Mouse (Mus musculus) heart, embryonic 16.5 days (tissue): Measurements from ENCODE around the gene Gm5771. TPM values are rescaled to one million over a fixed set of nuclear protein-coding genes. Genes with fewer than 3 reads are reported as not detected.
"Not testable (repeated sequence)": the region's sequence is repeated elsewhere in the genome, so short reads cannot be mapped to it uniquely, and the experiment has no call there.

ENCODE experiments used
- ATAC-seq: fragments of 200-750 bp; cut with Nextera tagmentation; replicated peaks from 2 replicates; pipeline ENCODE4 v1.8.0; 2017; ENCODE audit warnings: moderate number of reproducible peaks; ENCODE audit not compliant: insufficient read depth, low FRiP score; ENCODE audit errors: extremely low read depth
- H3K27ac ChIP-seq: fragments of 300-500 bp; sonication (generic); 2 replicates; pipeline ENCODE4 v1.5.1; 2014; ENCODE audit warnings: mild to moderate bottlenecking, low read length, control low read depth, moderate library complexity
- H3K27me3 ChIP-seq: fragments of 300-500 bp; sonication (generic); 2 replicates; pipeline ENCODE4 v1.6.1; 2014; ENCODE audit warnings: low read length, mixed read lengths; ENCODE audit not compliant: control insufficient read depth, insufficient read depth
- H3K36me3 ChIP-seq: fragments of 300-500 bp; sonication (generic); 2 replicates; pipeline ENCODE4 v1.6.1; 2014; ENCODE audit not compliant: control insufficient read depth, insufficient read depth
- H3K4me1 ChIP-seq: fragments of 300-500 bp; sonication (generic); 2 replicates; pipeline ENCODE4 v1.6.1; 2014; ENCODE audit warnings: low read length, mixed read lengths; ENCODE audit not compliant: control insufficient read depth, insufficient read depth
- H3K4me2 ChIP-seq: fragments of 300-500 bp; sonication (generic); 2 replicates; pipeline ENCODE4 v1.6.1; 2014; ENCODE audit warnings: low read depth, mild to moderate bottlenecking, control low read depth, low read length
- H3K4me3 ChIP-seq: fragments of 300-500 bp; sonication (generic); 2 replicates; pipeline ENCODE4 v1.5.1; 2014; ENCODE audit warnings: mild to moderate bottlenecking, control low read depth, low read length
- H3K9ac ChIP-seq: fragments of 300-500 bp; sonication (generic); 2 replicates; pipeline ENCODE4 v1.6.1; 2014; ENCODE audit warnings: low read length, control low read depth
- H3K9me3 ChIP-seq: fragments of 300-500 bp; sonication (generic); replicated peaks from 2 replicates; pipeline ENCODE4 v1.6.1; 2016; ENCODE audit warnings: low read length; ENCODE audit not compliant: control insufficient read depth
- WGBS: fragments of 180-500 bp; shearing (Covaris S2); extraction: QIAGEN DNeasy Blood & Tissue Kit; methylation state at CpG from one replicate; pipeline ENCODE4 v1.1.7; 2014; 5-methylcytosine and 5-hydroxymethylcytosine counted together
- polyA plus RNA-seq: library from polyadenylated mRNA; unstranded; fragments of >200 nt; fragmentation: Nextera tagmentation; extraction: Ambion mirVana; gene quantifications from 2 replicates; pipeline ENCODE4 v1.2.1, GENCODE M21; 2015

The Gm5771 gene
- not detected in 2 replicates for polyA plus RNA-seq

DNA sequence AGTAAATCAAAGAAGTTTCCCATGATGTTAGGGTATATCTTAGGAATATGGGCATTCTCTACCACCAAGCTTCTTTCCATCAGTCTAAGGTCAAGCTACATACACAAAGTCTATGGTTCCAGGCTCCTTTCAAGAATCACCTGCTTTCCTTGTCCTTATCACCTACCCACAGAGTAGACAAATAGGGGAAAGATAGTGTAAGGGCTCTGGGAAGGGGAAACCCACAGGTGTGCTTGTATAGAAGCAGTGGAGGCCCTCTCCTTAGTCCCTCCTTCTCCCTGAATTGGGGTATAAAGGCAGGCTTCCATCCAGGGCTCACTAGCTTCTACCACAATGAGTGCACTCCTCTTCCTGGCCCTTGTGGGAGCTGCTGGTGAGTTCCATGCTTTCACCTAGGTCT, at the start of gene Gm5771:
Gene Gm5771, plus strand, starts transcription at position 301 of the 400 bp plus-strand sequence.
- H3K4me1 ChIP-seq, ATAC-seq, H3K4me2 ChIP-seq, H3K36me3 ChIP-seq, H3K4me3 ChIP-seq, H3K27me3 ChIP-seq, H3K27ac ChIP-seq, H3K9ac ChIP-seq, H3K9me3 ChIP-seq: not testable (repeated sequence)

DNA sequence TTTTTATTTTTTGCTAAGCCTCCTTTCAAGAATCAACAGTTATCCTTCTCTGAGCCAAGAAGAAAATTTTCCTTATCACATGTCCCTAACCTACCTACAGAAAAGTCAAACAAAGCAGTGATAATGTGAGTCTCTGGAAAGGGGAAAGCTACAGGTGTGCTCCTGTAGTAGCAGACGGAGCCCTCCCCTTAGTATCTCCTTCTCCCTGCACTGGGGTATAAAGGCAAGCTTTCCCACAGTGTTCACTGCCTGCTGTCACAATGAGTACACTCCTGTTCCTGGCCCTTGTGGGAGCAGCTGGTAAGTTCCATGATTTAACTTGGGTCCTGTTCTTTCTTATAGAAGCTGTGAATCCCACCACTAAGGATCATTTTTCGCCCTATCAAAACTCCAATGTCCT, 38.2 kb upstream of the Gm5771 start, which contains the start of gene Try10:
Gene Try10, plus strand, starts transcription at position 174 of the 400 bp plus-strand sequence.
- Histone ChIP-seq H3K9me3 (no peaks in the 10 kb centered on the region), H3K4me2 (no peak within 1 kb of the TSS), H3K9ac (no peak within 1 kb of the TSS), H3K27me3 (no peaks in the 10 kb centered on the region), H3K4me1 (no peaks in the 10 kb centered on the region), H3K27ac (no peak within 1 kb of the TSS), H3K36me3 (no peaks in the 10 kb centered on the region), H3K4me3 (no peak within 1 kb of the TSS)
- no peak for ATAC-seq
- 71% methylated on average over 2 of the region's 2 CpGs for WGBS

DNA sequence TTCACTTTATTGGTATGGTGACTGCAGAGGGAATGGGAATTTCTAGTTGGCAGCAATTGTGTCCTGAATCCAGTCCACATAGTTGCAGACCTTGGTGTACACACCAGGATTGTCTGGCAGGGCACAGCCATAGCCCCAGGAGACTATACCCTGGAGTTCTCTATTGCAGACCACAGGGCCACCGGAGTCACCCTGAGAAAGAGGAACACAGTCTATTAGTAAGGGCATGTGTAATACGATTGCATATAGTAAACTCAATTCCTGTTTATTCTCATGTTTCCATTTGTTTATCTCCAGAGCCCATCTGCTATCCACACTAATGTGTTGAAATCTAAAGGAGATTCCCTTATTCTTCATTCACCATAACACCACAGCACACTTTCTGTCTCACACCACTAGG, 18.4 kb upstream of the Gm5771 start:
- H3K27ac ChIP-seq, ATAC-seq, H3K9me3 ChIP-seq, H3K4me3 ChIP-seq, H3K9ac ChIP-seq, H3K27me3 ChIP-seq, H3K36me3 ChIP-seq, H3K4me2 ChIP-seq, H3K4me1 ChIP-seq: not testable (repeated sequence)
- WGBS, result 83% methylated on average over 1 of the region's 2 CpGs

DNA sequence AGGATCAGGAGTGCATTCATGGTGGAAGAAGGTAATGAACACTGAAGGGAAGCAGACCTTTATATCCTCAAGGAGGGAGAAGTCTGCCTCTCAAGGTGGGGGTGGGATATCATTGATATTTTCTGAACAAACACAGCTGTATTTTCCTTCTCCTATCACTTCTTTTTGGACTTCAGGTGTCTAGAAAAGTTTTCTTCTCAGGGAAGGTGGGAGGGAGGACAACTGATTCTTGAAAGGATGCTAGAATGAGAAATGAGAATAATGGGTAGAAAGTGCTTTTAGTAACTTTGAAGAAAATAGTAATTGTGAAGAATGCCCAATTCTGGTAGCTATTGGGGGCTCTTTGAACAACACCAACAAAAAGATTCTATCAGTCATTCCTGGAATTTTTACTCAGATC, 14.6 kb upstream of the Gm5771 start, which contains the start of gene Prss3:
Gene Prss3, minus strand, starts transcription at position 101 of the 400 bp plus-strand sequence.
- H3K4me3 ChIP-seq, H3K9ac ChIP-seq, H3K9me3 ChIP-seq, H3K27me3 ChIP-seq, ATAC-seq, H3K4me2 ChIP-seq, H3K36me3 ChIP-seq, H3K4me1 ChIP-seq, H3K27ac ChIP-seq: not testable (repeated sequence)

DNA sequence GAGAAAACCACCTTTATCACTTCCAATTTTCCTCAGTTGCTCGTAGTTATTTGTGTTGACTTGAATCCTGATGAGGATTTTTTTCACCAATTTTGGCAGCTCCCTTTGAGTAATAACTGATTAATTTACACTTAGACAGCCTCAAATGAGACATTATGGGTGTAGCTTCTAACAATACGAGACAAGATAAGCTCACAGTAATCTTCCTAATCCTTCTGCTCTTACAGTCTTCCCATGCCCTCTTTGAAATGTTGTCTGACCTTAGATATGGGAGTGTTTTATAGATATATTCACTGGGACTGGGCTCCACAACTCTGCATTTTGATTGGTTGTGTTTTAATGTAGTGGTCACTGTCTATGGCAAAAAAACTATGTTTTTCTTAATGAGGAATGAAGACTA, 5.4 kb upstream of the Gm5771 start:
- ATAC-seq, result no peak
- Histone ChIP-seq H3K4me3 (no peak overlapping the region), H3K4me1 (no peaks in the 10 kb centered on the region), H3K9me3 (no peaks in the 10 kb centered on the region), H3K27me3 (no peaks in the 10 kb centered on the region), H3K9ac (no peak overlapping the region), H3K4me2 (no peak overlapping the region), H3K27ac (no peak overlapping the region), H3K36me3 (no peaks in the 10 kb centered on the region)
- WGBS, result 64% methylated on average over 2 of the region's 2 CpGs

DNA sequence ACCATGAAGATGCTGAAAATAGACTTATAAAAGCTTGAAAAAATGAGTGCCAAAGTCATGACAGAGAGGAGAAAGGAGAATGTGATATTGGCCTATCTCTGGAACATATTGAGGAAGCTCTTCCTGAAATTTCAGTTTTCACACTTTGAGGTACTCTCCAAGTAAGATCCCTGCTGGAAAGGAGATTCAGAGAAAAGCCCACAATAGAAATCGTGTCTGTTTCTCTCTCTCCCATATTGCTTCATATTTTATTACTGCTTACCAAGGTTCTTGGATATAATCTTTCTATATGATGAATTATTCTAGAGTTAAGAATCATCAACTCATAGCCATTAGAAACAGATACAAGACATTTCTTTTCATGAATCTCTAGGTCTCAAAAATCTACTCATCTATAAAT, 516 bp upstream of the Gm5771 start:
- WGBS, result 50% methylated on average over 1 of the region's 1 CpGs
- H3K27ac ChIP-seq, H3K4me1 ChIP-seq, H3K36me3 ChIP-seq, H3K4me2 ChIP-seq, ATAC-seq, H3K4me3 ChIP-seq, H3K9ac ChIP-seq, H3K27me3 ChIP-seq, H3K9me3 ChIP-seq: not testable (repeated sequence)

DNA sequence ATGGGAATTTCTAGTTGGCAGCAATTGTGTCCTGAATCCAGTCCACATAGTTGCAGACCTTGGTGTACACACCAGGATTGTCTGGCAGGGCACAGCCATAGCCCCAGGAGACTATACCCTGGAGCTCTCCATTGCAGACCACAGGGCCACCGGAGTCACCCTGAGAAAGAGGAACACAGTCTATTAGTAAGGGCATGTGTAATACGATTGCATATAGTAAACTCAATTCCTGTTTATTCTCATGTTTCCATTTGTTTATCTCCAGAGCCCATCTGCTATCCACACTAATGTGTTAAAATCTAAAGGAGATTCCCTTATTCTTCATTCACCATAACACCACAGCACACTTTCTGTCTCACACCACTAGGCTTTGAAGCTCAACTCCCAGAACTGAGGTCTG, 50.1 kb downstream of the Gm5771 start:
- H3K27ac ChIP-seq, ATAC-seq, H3K4me2 ChIP-seq, H3K4me3 ChIP-seq, H3K27me3 ChIP-seq, H3K4me1 ChIP-seq, H3K9ac ChIP-seq, H3K9me3 ChIP-seq, H3K36me3 ChIP-seq: not testable (repeated sequence)
- 100% methylated on average over 1 of the region's 2 CpGs for WGBS

DNA sequence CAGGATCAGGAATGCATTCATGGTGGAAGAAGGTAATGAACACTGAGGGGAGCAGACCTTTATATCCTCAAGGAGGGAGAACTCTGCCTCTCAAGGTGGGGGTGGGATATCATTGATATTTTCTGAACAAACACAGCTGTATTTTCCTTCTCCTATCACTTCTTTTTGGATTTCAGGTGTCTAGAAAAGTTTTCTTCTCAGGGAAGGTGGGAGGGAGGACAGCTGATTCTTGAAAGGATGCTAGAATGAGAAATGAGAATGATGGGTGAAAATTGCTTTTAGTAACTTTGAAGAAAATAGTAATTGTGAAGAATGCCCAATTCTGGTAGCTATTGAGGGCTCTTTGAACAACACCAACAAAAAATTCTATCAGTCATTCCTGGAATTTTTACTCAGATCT, 53.9 kb downstream of the Gm5771 start, which contains the start of gene Gm10334:
Gene Gm10334, minus strand, starts transcription at position 101 of the 400 bp plus-strand sequence.
- not testable (repeated sequence) for H3K9me3 ChIP-seq, H3K27ac ChIP-seq, H3K4me2 ChIP-seq, ATAC-seq, H3K4me1 ChIP-seq, H3K36me3 ChIP-seq, H3K4me3 ChIP-seq, H3K27me3 ChIP-seq, H3K9ac ChIP-seq
